Mouse (Mus musculus): ENCODE results near the gene Angel1. TPM values are rescaled to one million over a fixed set of nuclear protein-coding genes. Genes with fewer than 3 reads are reported as not detected.

Gene Angel1
- total RNA-seq, 1 experiment: 13.7 TPM

DNA sequence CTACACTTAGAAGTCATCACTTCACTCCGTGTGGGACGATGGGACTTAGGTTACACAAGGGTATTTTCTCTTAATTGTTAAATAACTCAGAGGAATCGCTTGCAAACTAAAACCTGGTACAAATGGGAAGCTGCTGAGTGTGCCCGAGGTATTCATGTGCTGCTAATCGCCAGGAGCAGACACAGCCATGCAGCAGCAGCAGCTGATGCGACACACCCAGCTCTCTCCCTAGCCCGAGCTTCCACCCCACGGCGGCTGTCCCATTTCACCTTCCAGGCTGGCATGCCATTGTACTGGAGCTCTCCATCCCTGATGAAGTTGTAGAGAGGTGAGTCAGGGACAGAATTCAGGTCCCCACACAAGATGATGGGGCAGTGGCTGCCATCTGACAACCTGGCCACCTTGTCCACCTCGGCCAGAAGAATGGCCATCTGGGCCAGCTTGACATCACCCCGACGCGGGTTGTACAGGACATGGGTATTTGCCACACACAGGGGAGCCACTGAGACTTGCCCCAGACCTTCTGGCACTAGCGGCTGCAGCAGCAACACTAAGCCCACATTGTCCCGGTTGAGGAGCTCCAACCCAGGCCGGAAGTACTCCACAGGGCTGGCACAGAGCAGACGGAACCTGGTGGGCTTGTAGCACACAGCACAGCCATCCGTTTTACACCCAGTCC is 6.2 kb downstream of the Angel1 start:
- TF ChIP-seq ZC3H11A (IDR thresholded peaks at IDR 0.05; ENCODE audit: borderline replicate concordance, low read depth, low read length): no peak
- no peak for TF ChIP-seq HCFC1 (IDR thresholded peaks at IDR 0.05; ENCODE audit: borderline replicate concordance, insufficient read depth, low read length)
- no peak for TF ChIP-seq ZNF384 (IDR thresholded peaks at IDR 0.05; ENCODE audit: low read depth, low read length)
- no peak for TF ChIP-seq MAFK (IDR thresholded peaks at IDR 0.05; ENCODE audit: insufficient read depth, low read depth, low read length)
- TF ChIP-seq CHD2 (IDR thresholded peaks at IDR 0.05; ENCODE audit: low read depth, low read length): no peak
- peaks cover 0 to under 1% of the 10 kb centered on the region in 2 experiments; a peak in 1 of 4 replicates for H3K4me1 ChIP-seq (ENCODE audit: control insufficient read depth in 2 of 2, insufficient read depth in 2 of 2, low read length in 2 of 2, poor library complexity in 1 of 2)
- in situ Hi-C loops (cut with MboI; ENCODE audit: low sequenced_read_pairs in 2 of 2, unreplicated experiment in 2 of 2): no loop called here
- no peak overlapping the region for H3K9ac ChIP-seq (ENCODE audit: insufficient read depth, low read depth, low read length, poor library complexity, severe bottlenecking)
- H3K9me3 ChIP-seq (ENCODE audit: control insufficient read depth, insufficient read depth, low read depth, low read length): no peaks in the 10 kb centered on the region
- H3K36me3 ChIP-seq (ENCODE audit: control insufficient read depth, insufficient read depth, low read length, poor library complexity, severe bottlenecking): peaks cover 16% of the 10 kb centered on the region; the same call in 1 of the 2 replicates
- no peak overlapping the region for H3K4me3 ChIP-seq (ENCODE audit: insufficient read depth in 1 of 2, low read depth in 1 of 2, low read length in 2 of 2, poor library complexity in 1 of 2, severe bottlenecking in 1 of 2)
- H3K27ac ChIP-seq (ENCODE audit: insufficient read depth, low read depth, low read length, poor library complexity, severe bottlenecking): no peak overlapping the region
- no peak for DNase-seq (ENCODE audit: low read depth, low spot score)

DNA sequence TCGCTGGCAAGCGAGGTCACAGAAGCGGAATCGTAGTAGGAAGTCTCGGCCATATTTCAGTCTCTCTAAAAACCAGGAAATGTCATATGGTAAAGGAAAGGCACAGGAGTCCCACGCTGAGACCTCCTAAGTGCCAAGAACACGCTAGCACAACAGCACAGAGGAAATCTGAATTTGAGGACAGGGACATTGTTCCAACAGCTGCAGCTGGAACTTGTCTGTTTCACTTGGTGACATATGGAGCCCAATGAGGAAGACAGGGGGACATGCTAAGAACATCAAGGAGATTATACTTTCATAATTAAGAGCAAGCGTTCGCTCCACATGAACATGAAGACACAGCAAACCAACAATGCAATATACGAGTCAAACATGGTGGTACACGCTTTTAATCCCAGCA is 9.3 kb downstream of the Angel1 start:
- Histone ChIP-seq H3K4me1 (ENCODE audit: control insufficient read depth in 2 of 2, insufficient read depth in 2 of 2, low read length in 2 of 2, poor library complexity in 1 of 2) (no peaks in the 10 kb centered on the region), H3K4me3 (ENCODE audit: insufficient read depth in 1 of 2, low read depth in 1 of 2, low read length in 2 of 2, poor library complexity in 1 of 2, severe bottlenecking in 1 of 2) (no peak overlapping the region), H3K9me3 (ENCODE audit: control insufficient read depth, insufficient read depth, low read depth, low read length) (no peaks in the 10 kb centered on the region), H3K36me3 (ENCODE audit: control insufficient read depth, insufficient read depth, low read length, poor library complexity, severe bottlenecking) (peaks cover 16% of the 10 kb centered on the region; the same call in 1 of the 2 replicates), H3K27ac (ENCODE audit: insufficient read depth, low read depth, low read length, poor library complexity, severe bottlenecking) (no peak overlapping the region), H3K9ac (ENCODE audit: insufficient read depth, low read depth, low read length, poor library complexity, severe bottlenecking) (no peak overlapping the region)
- DNase-seq (ENCODE audit: low read depth, low spot score): no peak
- in situ Hi-C loops (cut with MboI; ENCODE audit: low sequenced_read_pairs in 2 of 2, unreplicated experiment in 2 of 2): no loop called here
- TF ChIP-seq ZNF384 (IDR thresholded peaks at IDR 0.05; ENCODE audit: low read depth, low read length) (no peak), HCFC1 (IDR thresholded peaks at IDR 0.05; ENCODE audit: borderline replicate concordance, insufficient read depth, low read length) (no peak), MAFK (IDR thresholded peaks at IDR 0.05; ENCODE audit: insufficient read depth, low read depth, low read length) (no peak), ZC3H11A (IDR thresholded peaks at IDR 0.05; ENCODE audit: borderline replicate concordance, low read depth, low read length) (no peak)

DNA sequence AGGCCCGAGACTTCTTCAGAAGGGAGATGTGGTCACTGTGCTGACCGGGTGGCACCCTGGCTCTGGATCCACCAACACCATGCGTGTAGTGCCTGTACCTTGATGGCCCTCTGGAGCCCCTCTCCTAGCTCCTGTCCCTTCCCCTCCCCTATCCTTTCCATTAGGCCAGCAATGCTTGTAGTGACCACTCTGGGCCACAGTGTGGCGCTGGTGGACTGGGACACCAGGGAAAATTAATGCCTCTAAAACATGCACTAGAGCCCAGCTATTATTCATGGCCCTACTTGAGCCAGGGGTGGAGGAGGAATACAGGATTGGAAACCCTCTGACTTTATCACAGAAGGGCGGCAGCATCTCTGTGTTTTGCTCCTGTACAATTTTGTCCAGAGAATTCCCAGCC is 10.9 kb downstream of the Angel1 start:
- in situ Hi-C loops (cut with MboI; ENCODE audit: low sequenced_read_pairs in 2 of 2, unreplicated experiment in 2 of 2): no loop called here
- peak; percentile 48 for DNase-seq (ENCODE audit: low read depth, low spot score)
- TF ChIP-seq ZC3H11A (IDR thresholded peaks at IDR 0.05; ENCODE audit: borderline replicate concordance, low read depth, low read length): peak; percentile 76; the same call in 1 of the 2 replicates
- 0 out of 2 replicates have a peak, but pooled peaks have one; percentile 38 for TF ChIP-seq HCFC1 (IDR thresholded peaks at IDR 0.05; ENCODE audit: borderline replicate concordance, insufficient read depth, low read length)
- TF ChIP-seq CHD2 (IDR thresholded peaks at IDR 0.05; ENCODE audit: low read depth, low read length): no peak
- TF ChIP-seq MAFK (IDR thresholded peaks at IDR 0.05; ENCODE audit: insufficient read depth, low read depth, low read length): no peak
- TF ChIP-seq ZNF384 (IDR thresholded peaks at IDR 0.05; ENCODE audit: low read depth, low read length): no peak

DNA sequence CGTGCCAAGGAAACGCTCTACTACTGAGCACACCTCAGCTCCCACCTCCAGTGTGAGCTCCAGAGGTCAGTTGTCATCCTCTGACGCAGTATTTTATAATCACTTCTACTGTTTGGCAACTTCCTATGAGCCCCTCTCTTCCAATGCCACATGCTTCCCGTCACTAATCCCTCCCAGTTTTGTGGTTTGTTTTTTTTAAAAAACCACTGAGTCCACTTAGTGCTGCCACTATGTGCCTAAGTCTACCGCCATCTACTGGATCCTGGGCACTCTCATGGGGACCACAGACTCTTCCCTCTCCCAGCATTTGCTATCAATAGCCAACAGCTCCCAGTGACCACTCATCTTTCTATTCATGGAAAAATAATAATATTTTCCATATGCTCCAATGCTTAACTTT is 12.2 kb downstream of the Angel1 start:
- Histone ChIP-seq H3K27ac (ENCODE audit: insufficient read depth, low read depth, low read length, poor library complexity, severe bottlenecking) (no peak overlapping the region), H3K36me3 (ENCODE audit: control insufficient read depth, insufficient read depth, low read length, poor library complexity, severe bottlenecking) (peaks cover 8% of the 10 kb centered on the region; the same call in 1 of the 2 replicates), H3K9ac (ENCODE audit: insufficient read depth, low read depth, low read length, poor library complexity, severe bottlenecking) (no peak overlapping the region), H3K4me1 (ENCODE audit: control insufficient read depth in 2 of 2, insufficient read depth in 2 of 2, low read length in 2 of 2, poor library complexity in 1 of 2) (no peaks in the 10 kb centered on the region), H3K9me3 (ENCODE audit: control insufficient read depth, insufficient read depth, low read depth, low read length) (no peaks in the 10 kb centered on the region), H3K4me3 (ENCODE audit: insufficient read depth in 1 of 2, low read depth in 1 of 2, low read length in 2 of 2, poor library complexity in 1 of 2, severe bottlenecking in 1 of 2) (no peak overlapping the region)
- peak; percentile 68 for TF ChIP-seq ZNF384 (IDR thresholded peaks at IDR 0.05; ENCODE audit: low read depth, low read length)
- TF ChIP-seq CHD2 (IDR thresholded peaks at IDR 0.05; ENCODE audit: low read depth, low read length): no peak
- TF ChIP-seq HCFC1 (IDR thresholded peaks at IDR 0.05; ENCODE audit: borderline replicate concordance, insufficient read depth, low read length): no peak
- TF ChIP-seq MAFK (IDR thresholded peaks at IDR 0.05; ENCODE audit: insufficient read depth, low read depth, low read length): no peak
- no peak for DNase-seq (ENCODE audit: low read depth, low spot score)
- in situ Hi-C loops (cut with MboI; ENCODE audit: low sequenced_read_pairs in 2 of 2, unreplicated experiment in 2 of 2): no loop called here

More for the DNA sequence above, 10.9 kb downstream of the Angel1 start:
- no peaks in the 10 kb centered on the region for H3K9me3 ChIP-seq (ENCODE audit: control insufficient read depth, insufficient read depth, low read depth, low read length)
- H3K27ac ChIP-seq (ENCODE audit: insufficient read depth, low read depth, low read length, poor library complexity, severe bottlenecking): no peak overlapping the region
- H3K4me3 ChIP-seq (ENCODE audit: insufficient read depth in 1 of 2, low read depth in 1 of 2, low read length in 2 of 2, poor library complexity in 1 of 2, severe bottlenecking in 1 of 2): no peak overlapping the region
- no peaks in the 10 kb centered on the region for H3K4me1 ChIP-seq (ENCODE audit: control insufficient read depth in 2 of 2, insufficient read depth in 2 of 2, low read length in 2 of 2, poor library complexity in 1 of 2)
- H3K36me3 ChIP-seq (ENCODE audit: control insufficient read depth, insufficient read depth, low read length, poor library complexity, severe bottlenecking): peaks cover 12% of the 10 kb centered on the region; the same call in 1 of the 2 replicates
- H3K9ac ChIP-seq (ENCODE audit: insufficient read depth, low read depth, low read length, poor library complexity, severe bottlenecking): no peak overlapping the region
